Mouse (Mus musculus): ENCODE measurements at regions not wholly inside any gene's neighbourhood (a gene's known extent, or its start where the extent isn't known, plus 50 kb on each side); places are given as distances from the start of the nearest gene placed in this dataset.

DNA sequence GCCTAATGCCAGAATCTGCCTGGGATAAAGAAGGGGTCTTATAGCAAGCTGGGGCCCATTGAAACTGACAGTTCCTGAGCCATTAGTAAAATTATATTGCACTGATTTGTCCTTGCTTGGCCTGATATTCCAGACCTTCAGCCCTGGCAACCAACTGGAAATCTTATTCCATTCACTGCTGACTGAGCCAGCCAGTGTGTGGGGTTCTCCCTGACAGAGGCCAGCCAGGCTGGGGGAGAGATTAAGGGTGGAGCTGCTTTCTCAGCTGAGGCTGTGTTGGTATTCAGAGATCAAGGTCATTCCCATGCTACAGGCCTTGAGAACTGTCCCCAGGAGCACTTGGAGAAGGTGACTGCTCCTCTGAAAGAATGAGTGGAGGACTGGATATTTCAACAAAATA lies 226.9 kb downstream of the Ar start:
- DNase-seq, result no peak

- DNase-seq, result peak; percentile 49 to 73
Observed at GRCm38 (mm10) chrX:98380247-98380905, 231.8 kb downstream of the Ar start.

DNA sequence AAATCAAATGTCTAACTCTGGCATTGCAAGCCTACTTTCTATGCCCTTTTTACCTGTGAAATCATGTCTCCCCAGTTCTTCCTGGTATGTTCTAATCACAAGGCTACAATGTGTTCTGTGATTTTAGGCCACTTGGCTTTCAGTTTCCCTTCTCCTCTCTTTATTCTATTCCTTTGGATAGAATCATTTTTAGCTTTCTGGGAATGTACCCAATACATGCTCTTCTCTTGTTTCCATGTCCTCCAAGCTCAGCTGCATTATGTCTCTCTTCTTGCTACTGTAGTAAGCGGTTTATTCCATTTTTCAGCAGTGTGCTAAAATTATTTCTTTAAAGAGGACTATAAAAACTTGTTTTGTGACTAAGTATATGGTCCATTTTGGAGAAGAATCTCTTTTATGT lies 235.4 kb downstream of the Ar start:
- no peak for DNase-seq

DNA sequence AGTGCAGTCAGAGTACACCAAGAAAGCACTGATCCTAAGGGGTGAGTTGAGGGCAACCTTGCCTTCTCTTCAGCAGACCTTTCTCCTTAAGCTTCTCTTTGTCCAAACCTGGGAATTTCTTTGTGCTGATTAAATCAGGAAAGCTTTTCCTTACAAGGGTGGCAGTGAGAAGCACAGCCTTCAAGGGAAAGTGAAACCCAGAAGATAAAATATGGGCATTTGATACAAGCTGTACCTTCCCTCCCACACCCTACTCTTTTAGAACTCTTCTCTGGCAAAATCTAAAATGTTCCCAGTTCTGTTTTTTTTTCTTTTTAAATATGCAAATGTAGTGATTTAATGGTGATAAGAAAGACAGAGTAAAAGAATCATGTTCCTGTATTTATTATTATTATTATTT lies 243.8 kb downstream of the Ar start:
- no peak for DNase-seq

- no peak for DNase-seq
Observed at GRCm38 (mm10) chrX:98409090-98409489, 260.5 kb downstream of the Ar start.

DNA sequence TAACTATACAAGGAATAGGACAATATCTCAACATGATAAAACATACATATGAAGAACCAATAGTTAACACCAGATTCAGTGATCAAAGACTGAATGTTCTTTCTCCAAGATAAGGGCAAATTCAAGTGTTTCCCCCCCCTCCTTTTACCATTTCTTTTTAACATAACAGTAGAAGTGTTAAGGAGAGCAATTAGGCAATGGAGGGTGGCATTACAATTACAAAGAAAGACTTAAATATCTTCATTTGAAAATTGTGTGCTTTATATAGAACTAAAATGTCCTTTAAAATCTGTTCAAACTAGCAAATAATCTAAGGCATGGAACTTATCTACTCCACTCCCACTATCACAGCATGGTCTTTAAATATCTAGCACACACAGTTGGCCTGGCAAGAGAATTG lies 270.9 kb downstream of the Ar start:
- DNase-seq, result no peak

GRCm38 (mm10) chrX:98452026-98452425 lies 303.5 kb downstream of the Ar start:
- peak in 1 of 2 experiments; percentile 18 for DNase-seq

GRCm38 (mm10) chrX:98476473-98477254 lies 328.1 kb downstream of the Ar start:
- DNase-seq, result no peak
